Mouse (Mus musculus) heart, postnatal 0 days (tissue): ENCODE results near the gene Efna2.

Experiments used
- CTCF ChIP-seq: IDR thresholded peaks from 2 replicates; pipeline ENCODE4 v1.5.1; 2016; ENCODE audit warnings: antibody characterized with exemption, control low read depth, low read depth
- EP300 ChIP-seq: IDR thresholded peaks from 2 replicates; pipeline ENCODE4 v1.6.1; 2016; ENCODE audit warnings: antibody characterized with exemption, low read depth

DNA sequence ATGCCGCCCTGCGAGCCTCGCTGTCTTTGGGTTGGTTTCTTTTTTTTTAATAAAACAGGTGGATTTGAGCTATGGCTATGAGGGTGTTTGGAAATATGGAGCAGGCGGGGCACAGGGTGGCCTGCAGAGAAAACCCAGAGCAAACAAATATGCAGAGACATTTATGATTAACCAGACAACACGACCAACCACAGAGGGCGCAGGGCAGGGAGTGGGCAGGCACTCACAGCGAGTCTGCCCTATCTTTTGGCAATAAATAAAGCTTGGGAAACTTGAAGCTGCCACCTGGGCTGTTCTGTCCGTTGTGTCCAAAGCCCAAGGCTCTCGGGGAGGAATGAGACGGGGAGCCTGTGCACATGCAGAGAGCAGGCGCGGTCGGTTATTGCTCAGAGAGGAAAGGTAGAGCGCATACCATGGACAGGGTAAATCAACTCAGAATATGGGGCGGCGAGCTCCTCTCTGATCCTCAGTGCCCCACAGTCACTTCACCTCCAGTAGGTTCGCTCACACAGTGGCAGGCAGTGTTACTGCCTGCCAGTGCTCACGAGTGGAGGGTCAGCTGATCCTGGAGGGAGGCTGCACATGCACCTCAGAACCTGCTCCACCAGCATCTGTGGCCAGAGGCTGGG is 48.8 kb upstream of the Efna2 start:
- TF ChIP-seq CTCF (no peak), EP300 (no peak)
